Mouse (Mus musculus): ENCODE results near the gene Grk4.

The Grk4 gene

GRCm38 (mm10) chr5:34730255-34730654 lies 70.1 kb downstream of the Grk4 start:
- no peak overlapping the region for H3K4me3 ChIP-seq (replicated peaks; ENCODE audit: low read length)
- H3K4me1 ChIP-seq (replicated peaks; ENCODE audit: low read depth, low read length), result no peaks in the 10 kb centered on the region
- no peak for TF ChIP-seq NANOG (IDR thresholded peaks at IDR 0.05; ENCODE audit: borderline replicate concordance, low read length)
- TF ChIP-seq POU5F1 (IDR thresholded peaks at IDR 0.05; ENCODE audit: borderline replicate concordance, low read length), result no peak
- TF ChIP-seq CTCF (conservative IDR thresholded peaks at IDR 0.05; ENCODE audit: low read length), result no peak
- H3K27me3 ChIP-seq (ENCODE audit: insufficient read depth, low read length), result no peaks in the 10 kb centered on the region
- H3K9me3 ChIP-seq (ENCODE audit: low read length), result peaks cover 7% of the 10 kb centered on the region; the same call in 1 of the 2 replicates
- H3K36me3 ChIP-seq (ENCODE audit: insufficient read depth, low read length), result no peaks in the 10 kb centered on the region

- H3K4me3 ChIP-seq (replicated peaks; ENCODE audit: low read length), result no peak overlapping the region
- H3K27me3 ChIP-seq (ENCODE audit: insufficient read depth, low read length), result no peaks in the 10 kb centered on the region
- H3K9me3 ChIP-seq (ENCODE audit: low read length), result 0 out of 2 replicates have a peak, but pooled peaks cover 3% of the 10 kb centered on the region
- no peaks in the 10 kb centered on the region for H3K36me3 ChIP-seq (ENCODE audit: insufficient read depth, low read length)
- TF ChIP-seq NANOG (IDR thresholded peaks at IDR 0.05; ENCODE audit: borderline replicate concordance, low read length) (no peak), CTCF (conservative IDR thresholded peaks at IDR 0.05; ENCODE audit: low read length) (peak; percentile 11; the same call in 1 of the 2 replicates)
- no peaks in the 10 kb centered on the region for H3K4me1 ChIP-seq (replicated peaks; ENCODE audit: low read depth, low read length)
Measured at GRCm38 (mm10) chr5:34751477-34751876, 91.3 kb downstream of the Grk4 start.

- Histone ChIP-seq H3K36me3 (ENCODE audit: insufficient read depth, low read length) (no peaks in the 10 kb centered on the region), H3K4me1 (replicated peaks; ENCODE audit: low read depth, low read length) (peaks cover 19% of the 10 kb centered on the region), H3K27me3 (ENCODE audit: insufficient read depth, low read length) (peaks cover 11% of the 10 kb centered on the region), H3K4me3 (replicated peaks; ENCODE audit: low read length) (no peak overlapping the region), H3K9me3 (ENCODE audit: low read length) (no peaks in the 10 kb centered on the region)
- no peak for TF ChIP-seq NANOG (IDR thresholded peaks at IDR 0.05; ENCODE audit: borderline replicate concordance, low read length)
- no peak for TF ChIP-seq POU5F1 (IDR thresholded peaks at IDR 0.05; ENCODE audit: borderline replicate concordance, low read length)
- TF ChIP-seq CTCF (conservative IDR thresholded peaks at IDR 0.05; ENCODE audit: low read length), result no peak
Measured at GRCm38 (mm10) chr5:34758762-34759161, 98.6 kb downstream of the Grk4 start.

GRCm38 (mm10) chr5:34760850-34761508 lies 100.8 kb downstream of the Grk4 start:
- Histone ChIP-seq H3K36me3 (ENCODE audit: insufficient read depth, low read length) (no peaks in the 10 kb centered on the region), H3K9me3 (ENCODE audit: low read length) (no peaks in the 10 kb centered on the region), H3K4me1 (replicated peaks; ENCODE audit: low read depth, low read length) (peaks cover 19% of the 10 kb centered on the region), H3K4me3 (replicated peaks; ENCODE audit: low read length) (peak overlapping the region; percentile 96), H3K27me3 (ENCODE audit: insufficient read depth, low read length) (peaks cover 11% of the 10 kb centered on the region)
- TF ChIP-seq POU5F1 (IDR thresholded peaks at IDR 0.05; ENCODE audit: borderline replicate concordance, low read length), result no peak
- no peak for TF ChIP-seq CTCF (conservative IDR thresholded peaks at IDR 0.05; ENCODE audit: low read length)
- no peak for TF ChIP-seq NANOG (IDR thresholded peaks at IDR 0.05; ENCODE audit: borderline replicate concordance, low read length)

DNA sequence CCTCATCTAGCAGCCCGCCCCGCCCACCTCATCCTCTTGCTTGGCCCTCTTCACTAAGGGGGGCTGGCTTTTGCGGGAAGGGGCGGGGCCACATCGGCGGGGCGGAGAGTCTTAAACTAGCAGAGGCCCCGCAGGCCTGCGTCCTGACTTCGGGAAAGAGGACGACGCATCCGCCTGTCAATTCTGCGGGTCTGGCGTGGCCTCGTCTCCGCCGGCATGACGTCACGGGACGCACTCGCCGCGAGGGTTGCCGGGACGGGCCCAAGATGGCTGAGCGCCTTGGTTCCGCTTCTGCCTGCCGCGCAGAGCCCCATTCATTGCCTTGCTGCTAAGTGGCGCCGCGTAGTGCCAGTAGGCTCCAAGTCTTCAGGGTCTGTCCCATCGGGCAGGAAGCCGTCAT lies 101.3 kb downstream of the Grk4 start, which contains the start of gene Htt:
Gene Htt (plus strand): TSS at position 232 of the 400 bp plus-strand sequence.
- TF ChIP-seq CTCF (conservative IDR thresholded peaks at IDR 0.05; ENCODE audit: low read length) (no peak), NANOG (IDR thresholded peaks at IDR 0.05; ENCODE audit: borderline replicate concordance, low read length) (no peak), POU5F1 (IDR thresholded peaks at IDR 0.05; ENCODE audit: borderline replicate concordance, low read length) (no peak)
- H3K36me3 ChIP-seq (ENCODE audit: insufficient read depth, low read length), result no peaks in the 10 kb centered on the region
- peaks cover 11% of the 10 kb centered on the region for H3K27me3 ChIP-seq (ENCODE audit: insufficient read depth, low read length)
- peak within 1 kb of the TSS; percentile 96 for H3K4me3 ChIP-seq (replicated peaks; ENCODE audit: low read length)
- no peaks in the 10 kb centered on the region for H3K9me3 ChIP-seq (ENCODE audit: low read length)
- peaks cover 19% of the 10 kb centered on the region for H3K4me1 ChIP-seq (replicated peaks; ENCODE audit: low read depth, low read length)

DNA sequence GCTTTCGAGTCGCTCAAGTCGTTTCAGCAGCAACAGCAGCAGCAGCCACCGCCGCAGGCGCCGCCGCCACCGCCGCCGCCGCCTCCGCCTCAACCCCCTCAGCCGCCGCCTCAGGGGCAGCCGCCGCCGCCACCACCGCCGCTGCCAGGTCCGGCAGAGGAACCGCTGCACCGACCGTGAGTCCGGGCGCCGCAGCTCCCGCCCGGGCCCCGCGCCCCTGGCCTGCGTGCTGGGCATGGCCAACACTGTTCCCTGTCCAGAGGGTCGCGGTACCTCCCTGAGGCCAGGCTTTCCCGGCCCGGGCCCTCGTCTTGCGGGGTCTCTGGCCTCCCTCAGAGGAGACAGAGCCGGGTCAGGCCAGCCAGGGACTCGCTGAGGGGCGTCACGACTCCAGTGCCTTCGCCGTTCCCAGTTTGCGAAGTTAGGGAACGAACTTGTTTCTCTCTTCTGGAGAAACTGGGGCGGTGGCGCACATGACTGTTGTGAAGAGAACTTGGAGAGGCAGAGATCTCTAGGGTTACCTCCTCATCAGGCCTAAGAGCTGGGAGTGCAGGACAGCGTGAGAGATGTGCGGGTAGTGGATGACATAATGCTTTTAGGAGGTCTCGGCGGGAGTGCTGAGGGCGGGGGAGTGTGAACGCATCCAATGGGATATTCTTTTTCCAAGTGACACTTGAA lies 101.9 kb downstream of the Grk4 start:
- no peak for TF ChIP-seq NANOG (IDR thresholded peaks at IDR 0.05; ENCODE audit: borderline replicate concordance, low read length)
- no peak for TF ChIP-seq CTCF (conservative IDR thresholded peaks at IDR 0.05; ENCODE audit: low read length)
- Histone ChIP-seq H3K9me3 (ENCODE audit: low read length) (no peaks in the 10 kb centered on the region), H3K4me1 (replicated peaks; ENCODE audit: low read depth, low read length) (peaks cover 19% of the 10 kb centered on the region), H3K36me3 (ENCODE audit: insufficient read depth, low read length) (no peaks in the 10 kb centered on the region), H3K4me3 (replicated peaks; ENCODE audit: low read length) (peak overlapping the region; percentile 96), H3K27me3 (ENCODE audit: insufficient read depth, low read length) (peaks cover 11% of the 10 kb centered on the region)

- Histone ChIP-seq H3K4me1 (replicated peaks; ENCODE audit: low read depth, low read length) (peaks cover 2% of the 10 kb centered on the region; the same call in 1 of the 2 replicates), H3K27me3 (ENCODE audit: insufficient read depth, low read length) (no peaks in the 10 kb centered on the region), H3K9me3 (ENCODE audit: low read length) (no peaks in the 10 kb centered on the region), H3K4me3 (replicated peaks; ENCODE audit: low read length) (no peak overlapping the region), H3K36me3 (ENCODE audit: insufficient read depth, low read length) (no peaks in the 10 kb centered on the region)
- TF ChIP-seq POU5F1 (IDR thresholded peaks at IDR 0.05; ENCODE audit: borderline replicate concordance, low read length) (no peak), CTCF (conservative IDR thresholded peaks at IDR 0.05; ENCODE audit: low read length) (no peak), NANOG (IDR thresholded peaks at IDR 0.05; ENCODE audit: borderline replicate concordance, low read length) (no peak)
Measured at GRCm38 (mm10) chr5:34771818-34772217, 111.6 kb downstream of the Grk4 start.

GRCm38 (mm10) chr5:34772696-34773245 lies 112.6 kb downstream of the Grk4 start:
- TF ChIP-seq NANOG (IDR thresholded peaks at IDR 0.05; ENCODE audit: borderline replicate concordance, low read length), result no peak
- TF ChIP-seq POU5F1 (IDR thresholded peaks at IDR 0.05; ENCODE audit: borderline replicate concordance, low read length), result no peak
- no peak for TF ChIP-seq CTCF (conservative IDR thresholded peaks at IDR 0.05; ENCODE audit: low read length)
- Histone ChIP-seq H3K27me3 (ENCODE audit: insufficient read depth, low read length) (no peaks in the 10 kb centered on the region), H3K36me3 (ENCODE audit: insufficient read depth, low read length) (no peaks in the 10 kb centered on the region), H3K4me3 (replicated peaks; ENCODE audit: low read length) (no peak overlapping the region), H3K9me3 (ENCODE audit: low read length) (no peaks in the 10 kb centered on the region), H3K4me1 (replicated peaks; ENCODE audit: low read depth, low read length) (peaks cover 2% of the 10 kb centered on the region; the same call in 1 of the 2 replicates)
